Mouse (Mus musculus) MEL (cell line): ENCODE data around the gene Zfp60.
"Not testable (repeated sequence)": the region's sequence is repeated elsewhere in the genome, so short reads cannot be mapped to it uniquely, and the experiment has no call there.

Source experiments
- CTCF ChIP-seq, 3 experiments: IDR thresholded peaks in 2 of 3; conservative IDR thresholded peaks in 1 of 3; 2 replicates each; pipeline ENCODE4 v1.5.1; 2011 to 2012; ENCODE audit warnings: low read length in 3 of 3, low read depth in 2 of 3, mild to moderate bottlenecking in 2 of 3, improper control_type of control experiment in 1 of 3, inconsistent platforms in 1 of 3, mixed read lengths in 1 of 3, moderate library complexity in 1 of 3; ENCODE audit not compliant: control insufficient read depth in 1 of 3, insufficient read depth in 1 of 3, poor library complexity in 1 of 3, severe bottlenecking in 1 of 3
- ELF1 ChIP-seq: IDR thresholded peaks from 2 replicates; pipeline ENCODE4 v1.6.1; 2014; ENCODE audit warnings: low read depth, mild to moderate bottlenecking, inconsistent platforms, low read length, improper control_type of control experiment, moderate library complexity
- POLR2A ChIP-seq, 2 experiments: IDR thresholded peaks; 2 replicates each; pipeline ENCODE4 v1.6.1; 2011 to 2012; ENCODE audit warnings: low read length in 2 of 2, mild to moderate bottlenecking in 2 of 2, control low read depth in 1 of 2, improper control_type of control experiment in 1 of 2, low read depth in 1 of 2, moderate library complexity in 1 of 2; ENCODE audit not compliant: control insufficient read depth in 1 of 2, insufficient read depth in 1 of 2, poor library complexity in 1 of 2
- UBTF ChIP-seq: IDR thresholded peaks from 2 replicates; pipeline ENCODE4 v1.6.1; 2012; ENCODE audit warnings: low read depth, mild to moderate bottlenecking, inconsistent platforms, low read length, improper control_type of control experiment, moderate library complexity, borderline replicate concordance; ENCODE audit not compliant: insufficient read depth
- USF1 ChIP-seq: IDR thresholded peaks from 2 replicates; pipeline ENCODE4 v1.6.1; 2014; ENCODE audit warnings: low read depth, mild to moderate bottlenecking, inconsistent platforms, low read length, improper control_type of control experiment, moderate library complexity
- USF2 ChIP-seq, 2 experiments: IDR thresholded peaks; 2 replicates each; pipeline ENCODE4 v1.6.1; 2011 to 2012; ENCODE audit warnings: improper control_type of control experiment in 2 of 2, low read length in 2 of 2, borderline replicate concordance in 1 of 2, inconsistent platforms in 1 of 2, low read depth in 1 of 2, mild to moderate bottlenecking in 1 of 2; ENCODE audit not compliant: insufficient read depth in 1 of 2
- ZNF384 ChIP-seq: IDR thresholded peaks from 2 replicates; pipeline ENCODE4 v1.6.1; 2012; ENCODE audit warnings: low read depth, mild to moderate bottlenecking, inconsistent platforms, low read length, improper control_type of control experiment

- TF ChIP-seq CTCF (IDR thresholded peaks at IDR 0.05 in 2 of 3, conservative IDR thresholded peaks at IDR 0.05 in 1 of 3; ENCODE audit: control insufficient read depth in 1 of 3, insufficient read depth in 1 of 3, low read depth in 2 of 3, low read length in 3 of 3, poor library complexity in 1 of 3, severe bottlenecking in 1 of 3); ZNF384; USF1; USF2 (IDR thresholded peaks at IDR 0.05; ENCODE audit: borderline replicate concordance in 1 of 2, insufficient read depth in 1 of 2, low read depth in 1 of 2, low read length in 2 of 2); POLR2A (IDR thresholded peaks at IDR 0.05; ENCODE audit: control insufficient read depth in 1 of 2, insufficient read depth in 1 of 2, low read depth in 1 of 2, low read length in 2 of 2, poor library complexity in 1 of 2); ELF1; UBTF: not testable (repeated sequence)
These were observed 62.7 kb downstream of the Zfp60 start for GRCm38 (mm10) chr7:27793865-27794264.
